Mouse (Mus musculus) adrenal gland, adult 8-10 months (tissue): ENCODE measurements around the gene Lamtor3. TPM values are rescaled to one million over a fixed set of nuclear protein-coding genes. Genes with fewer than 3 reads are reported as not detected.
"Not testable (repeated sequence)": the region's sequence is repeated elsewhere in the genome, so short reads cannot be mapped to it uniquely, and the experiment has no call there.

ENCODE experiments used
- DNase-seq: peaks from one replicate; pipeline ENCODE4 v3.0.0; 2022
- total RNA-seq, 4 experiments: library from RNA; stranded (reverse); gene quantifications; 2 replicates each; pipeline ENCODE4 v1.2.4; 2022

Lamtor3 gene
- total RNA-seq, 4 experiments from 2014 or later = 62.8 to 80.3 (median 71.5) TPM

DNA sequence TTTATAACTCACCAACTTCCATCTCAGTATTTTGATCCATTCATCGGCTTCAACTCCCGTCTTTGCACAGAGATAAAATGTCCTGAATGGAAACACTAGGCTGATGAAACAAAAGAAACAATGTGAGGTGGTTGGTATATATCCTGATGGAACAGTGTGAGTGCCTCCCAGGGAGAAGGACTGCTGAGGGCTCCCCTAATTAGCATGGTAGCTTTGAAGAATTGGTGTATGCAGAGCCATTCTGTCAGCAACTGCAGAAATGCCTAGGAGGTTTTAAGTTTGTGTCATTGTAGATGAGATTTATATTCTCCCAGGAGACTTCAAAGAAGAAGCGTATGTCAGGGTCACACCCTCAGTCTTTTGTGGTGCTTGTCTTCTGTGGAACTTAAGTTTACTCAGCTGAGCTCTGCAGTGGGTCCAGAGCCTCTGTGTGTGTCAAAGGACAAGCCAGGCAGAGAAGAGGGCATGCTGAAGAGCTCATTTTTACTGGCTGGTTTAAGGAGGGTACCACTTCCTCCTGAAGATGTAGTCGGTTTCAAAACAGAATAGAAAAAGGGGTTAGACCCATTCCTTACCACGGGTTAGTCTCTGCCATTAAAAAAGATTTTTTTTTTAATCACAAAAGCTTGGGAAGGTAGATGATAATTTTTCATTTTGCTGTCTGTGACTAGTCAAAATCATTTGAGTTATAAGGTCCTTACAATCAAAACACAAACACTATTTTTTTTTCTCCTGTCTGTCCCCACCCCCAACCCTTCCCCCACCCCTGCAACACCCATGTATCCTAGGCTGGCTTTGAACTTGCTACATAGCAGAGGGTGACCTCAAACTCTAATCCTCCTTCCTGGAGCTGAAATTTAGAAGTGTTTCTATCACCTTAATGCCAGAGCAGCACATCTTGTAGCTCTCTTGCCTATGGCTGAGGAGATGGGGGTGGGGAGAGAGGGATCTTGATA is 17.5 kb downstream of the Lamtor3 start:
- no peak for DNase-seq

- no peak for DNase-seq
Observed at GRCm38 (mm10) chr3:137936541-137936940, 18.2 kb downstream of the Lamtor3 start.

- peak; percentile 55 for DNase-seq
Observed at GRCm38 (mm10) chr3:137938608-137939007, 20.3 kb downstream of the Lamtor3 start.

GRCm38 (mm10) chr3:137940757-137941156 is 22.5 kb downstream of the Lamtor3 start:
- peak; percentile 75 for DNase-seq

GRCm38 (mm10) chr3:137941555-137941954 is 23.2 kb downstream of the Lamtor3 start:
- no peak for DNase-seq

DNA sequence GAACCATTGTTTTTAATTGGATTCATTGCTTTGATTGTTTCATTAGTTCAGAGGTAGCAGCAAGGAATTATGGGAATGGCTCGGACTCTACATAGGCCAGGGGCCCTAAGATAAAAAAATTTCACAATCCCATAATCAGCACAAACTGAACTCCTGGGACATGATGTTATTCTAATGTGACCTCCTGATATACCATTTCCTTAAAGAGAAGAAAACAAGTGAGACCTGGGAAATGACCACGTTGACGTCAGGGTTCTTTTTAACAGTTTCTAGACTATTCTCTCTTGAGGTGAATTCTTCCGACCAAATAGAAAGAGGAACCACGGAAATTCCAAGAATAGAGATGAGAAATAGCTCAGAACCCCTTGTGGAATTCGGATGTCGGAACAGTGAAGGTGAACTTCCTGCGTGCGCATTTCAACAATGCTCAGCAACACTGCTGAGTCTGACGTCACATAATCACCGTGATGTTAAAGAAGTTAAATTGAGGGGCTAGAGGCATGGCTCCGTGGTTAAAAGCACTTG is 23.9 kb downstream of the Lamtor3 start:
- no peak for DNase-seq

DNA sequence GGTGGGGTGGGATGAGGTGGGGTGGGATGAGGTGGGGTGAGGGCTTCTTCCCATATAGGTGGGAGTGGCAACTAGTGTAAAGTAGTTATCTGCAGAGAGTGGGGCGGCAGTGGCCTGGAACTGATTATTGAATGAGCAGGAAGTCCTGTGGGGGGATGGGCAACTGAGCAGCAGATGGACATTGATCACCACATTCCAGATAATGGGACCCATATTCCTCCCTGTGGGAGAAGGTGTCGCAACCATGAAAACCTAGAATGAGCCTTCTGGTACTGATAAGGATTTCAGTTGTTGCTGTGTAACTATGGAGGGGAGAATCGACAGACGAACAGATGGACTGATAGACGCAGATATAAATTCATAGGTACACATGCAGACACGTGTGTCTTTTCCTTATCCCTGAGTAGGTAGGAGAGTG is 25.4 kb downstream of the Lamtor3 start:
- no peak for DNase-seq

DNA sequence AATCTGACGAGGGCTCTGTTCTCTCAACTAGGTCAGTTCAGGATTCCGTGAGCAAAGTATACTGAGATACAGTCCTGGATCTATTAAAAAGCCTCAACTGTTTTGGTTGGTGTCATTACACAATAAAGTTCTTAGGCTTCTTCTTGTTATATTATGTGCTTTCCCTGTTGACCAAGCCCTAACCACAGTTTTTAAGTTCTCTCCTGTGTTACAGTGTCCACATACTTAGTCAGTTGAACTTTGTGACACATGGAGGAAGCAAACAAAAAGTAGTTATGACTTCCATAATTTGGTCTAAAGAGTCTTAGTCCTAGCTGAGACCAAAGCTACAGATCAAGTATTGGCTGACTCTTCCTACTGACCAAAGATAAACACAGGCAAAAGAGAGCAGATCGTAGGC is 28.5 kb downstream of the Lamtor3 start:
- no peak for DNase-seq

DNA sequence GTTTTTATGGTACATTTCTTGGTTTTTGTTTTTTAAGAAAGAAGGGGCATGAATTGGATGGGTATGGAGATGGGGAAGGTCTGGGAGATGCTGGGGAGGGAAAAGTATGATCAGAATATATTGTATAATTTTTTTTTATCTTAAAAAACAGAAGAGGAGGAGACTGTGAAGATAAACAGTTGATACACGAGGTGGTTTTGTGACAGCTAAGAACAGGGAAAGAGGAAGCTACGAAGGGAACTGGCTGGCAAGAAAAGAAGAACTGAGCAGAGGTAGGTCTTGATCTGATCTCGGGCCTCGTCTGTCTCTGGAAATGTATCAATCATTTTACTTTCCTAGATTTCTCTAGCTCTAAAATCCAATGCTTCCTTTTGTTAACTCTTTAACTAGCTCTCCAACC is 29.2 kb downstream of the Lamtor3 start:
- DNase-seq = no peak

DNA sequence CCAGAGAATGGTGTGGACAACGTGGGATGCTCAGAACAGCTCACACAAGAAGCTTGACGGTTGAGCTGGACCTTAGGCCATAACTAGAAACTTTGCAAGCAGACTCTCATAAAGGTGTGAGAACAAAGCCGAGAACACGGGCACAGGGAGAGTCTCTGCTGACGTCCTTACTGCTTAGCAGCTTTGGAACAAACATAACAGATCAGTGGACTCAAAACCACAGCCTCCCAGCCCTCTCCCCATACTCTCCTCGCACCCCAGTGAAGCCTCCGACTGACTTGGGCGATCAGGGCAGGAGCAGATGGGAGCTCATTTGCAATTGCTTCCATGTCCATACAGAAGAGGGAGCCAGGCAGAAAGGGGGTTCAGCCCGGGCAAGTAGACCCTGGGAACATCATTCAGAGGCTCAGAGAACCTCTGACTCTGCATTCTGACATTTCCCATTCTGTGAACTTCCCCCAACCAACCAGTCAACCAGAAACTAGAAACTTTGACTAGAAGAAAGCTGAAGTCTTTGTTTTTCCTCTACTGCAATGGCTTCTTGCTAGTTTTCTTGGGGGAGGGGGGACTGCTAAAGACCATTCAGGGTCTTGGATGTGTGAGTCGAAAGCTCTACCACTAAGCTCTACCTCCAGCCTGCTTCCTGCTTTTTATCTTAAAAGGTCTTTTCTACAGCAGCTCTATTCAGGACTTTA is 32.0 kb downstream of the Lamtor3 start:
- DNase-seq = no peak

DNA sequence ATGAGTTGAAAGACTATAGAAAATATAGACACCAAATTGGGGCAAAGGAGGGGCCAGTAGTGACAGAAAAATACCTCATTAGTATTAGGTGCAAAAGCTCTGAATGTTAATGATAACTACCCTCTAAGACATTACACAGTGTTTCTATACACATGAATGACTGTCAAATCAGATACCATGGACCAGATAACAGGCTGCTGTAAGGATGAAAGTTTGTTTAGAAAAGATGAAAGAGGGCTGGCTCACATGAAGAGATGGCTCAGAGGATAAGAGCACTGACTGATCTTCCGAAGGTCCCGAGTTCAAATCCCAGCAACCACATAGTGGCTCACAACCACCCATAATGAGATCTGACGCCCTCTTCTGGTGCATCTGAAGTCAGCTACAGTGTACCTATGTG is 33.0 kb downstream of the Lamtor3 start:
- not testable (repeated sequence) for DNase-seq

DNA sequence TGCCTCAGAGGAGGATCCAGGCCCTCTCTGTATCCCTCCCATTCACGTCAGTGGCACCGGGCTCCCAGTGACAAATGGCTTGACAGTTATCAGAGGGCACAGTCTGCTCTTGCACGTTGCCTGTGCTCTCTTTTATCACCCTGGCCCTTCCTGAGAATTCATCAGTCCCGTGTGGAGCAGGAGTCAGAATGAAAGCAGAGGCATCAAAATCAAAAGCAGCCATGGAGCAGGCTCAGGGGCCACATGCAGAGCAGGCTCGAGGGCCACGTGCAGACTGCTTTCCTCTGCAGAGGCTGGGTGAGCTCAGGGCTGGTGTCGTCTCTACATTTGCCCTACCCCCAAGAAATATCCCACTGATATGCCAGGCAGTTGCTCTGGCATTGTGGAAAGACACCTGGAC is 33.5 kb downstream of the Lamtor3 start:
- no peak for DNase-seq

DNA sequence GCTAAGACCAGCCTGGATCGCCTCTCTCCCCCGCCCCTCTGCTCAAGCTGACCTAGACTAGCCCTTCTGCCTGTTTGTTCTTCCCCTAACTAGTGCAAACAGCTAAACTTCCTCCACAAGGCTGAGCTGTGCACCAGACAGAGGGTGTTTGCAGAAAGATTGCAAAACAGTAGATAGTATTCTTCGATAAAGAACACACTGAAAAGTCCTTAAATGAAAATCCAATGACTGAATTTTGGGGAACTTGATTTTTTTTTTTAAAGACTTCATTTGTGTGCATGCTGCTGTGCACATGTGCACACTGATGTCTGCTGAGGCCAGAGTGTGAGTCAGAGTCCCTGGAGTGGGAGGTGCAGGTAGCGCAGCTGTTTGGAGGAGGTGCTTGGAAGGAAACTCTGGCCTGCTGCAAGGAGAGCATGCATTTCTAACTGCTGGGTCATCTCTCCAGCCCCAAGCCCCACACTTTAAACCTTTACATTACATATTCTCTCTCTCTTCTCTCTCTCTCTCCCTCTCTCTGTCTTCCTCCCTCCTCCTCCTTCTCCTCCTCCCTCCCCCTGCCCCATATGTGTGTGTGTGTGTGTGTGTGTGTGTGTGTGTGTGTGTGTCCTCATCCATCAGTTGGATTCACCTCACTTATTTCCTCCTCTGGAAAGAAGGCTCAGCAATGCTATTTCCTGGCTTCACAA is 34.1 kb downstream of the Lamtor3 start:
- DNase-seq = peak; percentile 67

DNA sequence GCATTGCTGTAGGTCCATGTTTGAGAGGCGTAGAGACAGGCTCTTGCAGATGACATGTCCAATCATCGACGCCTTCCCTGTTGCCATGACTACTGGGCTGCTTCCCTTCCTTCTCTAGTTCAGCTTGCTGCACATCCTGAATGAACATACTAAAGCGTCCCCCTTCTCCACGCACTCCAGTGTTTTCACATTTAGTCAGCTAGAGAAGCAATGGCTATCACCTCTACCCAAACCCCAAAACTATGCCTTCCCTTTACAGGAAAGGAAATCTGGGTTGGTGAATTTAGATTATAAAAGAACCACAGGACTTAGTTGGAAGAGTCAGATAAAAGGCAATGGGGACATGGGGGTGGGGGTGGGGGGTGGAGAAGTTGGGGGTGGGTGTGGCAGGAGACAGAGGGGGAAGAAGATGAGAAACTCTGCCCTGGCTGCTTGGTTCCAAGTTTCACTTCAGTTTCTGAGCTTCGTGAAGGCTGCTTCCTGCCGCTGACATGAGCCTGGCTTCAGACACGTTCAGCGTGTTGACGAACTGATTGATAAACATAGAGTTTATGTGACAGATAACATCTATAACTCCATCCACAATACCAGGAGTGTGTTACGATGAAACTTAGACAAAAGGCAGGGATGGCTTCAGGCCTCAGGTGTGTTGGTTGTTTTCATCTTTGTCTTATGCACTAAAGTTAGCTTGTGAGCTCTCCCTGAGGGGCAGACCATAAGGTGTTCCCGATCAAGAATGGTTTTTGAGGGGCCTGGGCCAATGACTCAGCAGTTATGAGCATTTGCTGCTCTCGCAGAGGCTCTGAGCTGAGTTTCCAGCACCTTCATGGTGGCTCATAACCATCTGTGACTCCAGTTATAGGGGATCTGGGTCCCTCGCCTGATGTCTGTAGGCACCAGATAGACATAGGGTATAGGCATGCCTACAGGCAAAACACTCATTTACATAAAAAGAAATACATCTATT is 34.9 kb downstream of the Lamtor3 start:
- DNase-seq = no peak

DNA sequence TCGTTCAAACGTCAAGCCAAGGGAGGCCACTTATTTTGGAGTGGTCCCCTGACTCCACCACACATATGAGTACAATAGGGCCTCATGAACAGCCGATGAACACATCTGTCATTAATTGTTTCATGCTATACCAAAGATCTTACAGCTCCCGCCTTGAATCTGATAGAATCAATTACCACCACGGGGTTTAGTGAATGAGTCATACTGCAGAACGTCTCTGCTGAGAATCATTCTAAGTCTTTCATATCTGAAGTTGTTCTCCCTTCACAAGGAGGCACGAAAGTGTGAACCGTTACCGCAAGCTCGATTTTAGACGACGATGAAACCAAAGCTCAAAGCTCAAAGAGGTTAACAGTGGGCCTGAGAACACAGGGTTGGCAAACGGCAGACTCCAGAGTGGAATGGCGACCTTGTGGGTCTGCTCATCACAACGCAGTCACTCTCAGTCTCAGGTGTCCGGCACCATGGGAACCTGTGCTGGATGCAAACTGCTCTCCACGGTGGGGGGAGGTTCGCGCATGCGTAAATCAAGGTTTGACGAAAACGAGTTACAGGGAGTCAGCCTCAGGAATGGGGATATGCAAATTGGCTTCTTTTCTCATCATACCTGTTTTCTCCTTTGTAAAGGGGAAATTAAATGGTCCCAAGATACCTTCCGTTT is 36.1 kb downstream of the Lamtor3 start:
- no peak for DNase-seq

DNA sequence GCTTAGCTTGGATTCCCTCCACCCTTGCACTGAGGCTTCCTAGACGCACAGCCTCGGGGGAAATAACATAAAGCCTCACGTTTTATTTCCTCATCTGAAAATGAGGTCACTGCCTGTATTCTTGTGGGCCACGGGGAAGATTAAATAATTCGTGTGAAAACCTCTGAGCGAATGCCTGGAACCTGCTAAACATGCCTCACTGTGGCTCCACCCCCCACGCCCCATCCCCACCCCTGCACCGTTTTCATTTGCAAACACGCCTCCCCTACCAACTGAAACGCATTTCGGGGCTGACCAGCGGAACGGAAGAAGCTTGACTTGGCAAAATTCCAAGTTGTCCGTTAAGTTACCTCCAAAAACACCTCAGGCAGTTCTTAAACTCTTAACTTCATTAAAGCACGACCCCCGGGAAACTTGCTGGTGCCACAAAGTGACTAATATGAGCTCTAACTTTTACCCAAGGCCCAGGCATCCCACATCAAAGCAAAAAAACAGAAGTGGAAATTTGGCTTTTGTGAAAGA is 37.3 kb downstream of the Lamtor3 start:
- no peak for DNase-seq

- no peak for DNase-seq
Observed at GRCm38 (mm10) chr3:137957864-137958263, 39.6 kb downstream of the Lamtor3 start.

DNA sequence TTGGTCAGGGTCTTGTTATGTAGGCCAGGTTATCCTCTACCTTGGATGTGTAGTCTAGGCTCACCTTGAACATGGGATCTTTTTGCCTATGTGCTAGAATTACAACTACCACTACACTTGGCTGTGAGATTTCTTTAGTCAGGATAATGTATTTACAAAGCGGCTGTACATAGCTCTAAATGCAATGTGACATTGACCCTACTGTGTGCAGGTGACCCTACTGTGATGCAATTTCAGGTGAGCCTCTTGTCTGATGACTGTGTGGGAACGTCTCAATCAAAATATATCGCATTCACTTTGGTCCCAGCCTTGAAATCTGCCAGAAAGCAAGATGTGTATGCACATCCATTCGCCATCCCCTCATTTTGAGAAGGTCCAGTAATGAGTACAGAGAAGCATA is 40.0 kb downstream of the Lamtor3 start:
- no peak for DNase-seq

DNA sequence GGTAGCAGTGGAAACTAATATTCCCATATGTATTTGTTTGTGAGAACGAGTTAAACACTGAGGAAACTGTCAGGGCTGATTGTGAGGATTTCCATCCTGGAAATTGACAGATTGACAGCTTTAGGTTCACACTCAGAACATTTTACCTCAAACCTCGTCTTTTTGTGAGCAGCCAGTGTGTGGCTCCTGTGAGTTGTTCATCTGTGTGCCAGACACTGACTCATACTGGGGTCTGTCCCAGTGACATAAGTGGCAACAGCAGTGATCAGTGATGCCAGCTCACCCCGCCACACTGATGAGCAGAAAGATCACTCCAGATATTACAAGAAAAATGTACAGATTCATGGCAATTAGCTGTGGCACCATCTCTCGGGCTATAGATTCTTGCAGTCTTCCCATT is 41.1 kb downstream of the Lamtor3 start:
- no peak for DNase-seq

DNA sequence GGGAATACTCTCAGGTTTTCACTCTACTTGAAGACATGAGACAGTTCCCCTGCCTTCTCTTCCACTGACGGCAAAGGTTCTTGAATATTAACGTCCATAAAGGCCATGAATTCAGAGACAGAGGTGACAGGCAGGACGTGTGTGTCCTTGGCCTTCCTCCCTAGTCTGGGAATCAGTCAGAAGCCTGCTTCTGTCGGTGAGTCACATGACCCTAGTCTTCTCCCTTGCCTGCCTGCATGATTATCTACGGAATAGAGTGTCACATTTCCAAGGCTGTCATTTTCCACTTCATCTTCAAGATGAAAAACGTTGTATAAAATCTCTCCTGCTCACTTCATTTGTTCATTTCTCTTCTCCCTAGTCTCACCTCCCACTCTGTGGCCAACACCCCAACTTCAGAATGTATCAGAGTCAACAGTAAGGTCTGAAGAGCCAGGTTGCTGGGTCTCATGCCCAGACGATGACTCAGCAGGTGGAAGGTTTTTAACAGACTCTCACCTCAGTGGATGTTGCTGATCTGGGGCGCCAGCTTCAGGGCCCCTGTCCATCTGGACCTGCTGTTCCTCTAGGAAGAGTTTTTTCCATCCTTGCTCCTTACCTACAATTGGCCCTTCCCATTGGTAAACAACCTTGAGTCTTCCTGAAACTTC is 43.6 kb downstream of the Lamtor3 start:
- peak; percentile 61 for DNase-seq
